Mouse (Mus musculus): Measurements from ENCODE around the gene Svop. TPM values are rescaled to one million over a fixed set of nuclear protein-coding genes. Genes with fewer than 3 reads are reported as not detected.

The Svop gene
- total and polyA plus RNA-seq, 3 experiments, result not detected

- no peak for TF ChIP-seq GABPA (IDR thresholded peaks at IDR 0.05; ENCODE audit: low read depth, low read length)
- no peak for TF ChIP-seq NRF1 (IDR thresholded peaks at IDR 0.05; ENCODE audit: insufficient read depth, low read depth, low read length, poor library complexity, severe bottlenecking)
- no peak for TF ChIP-seq RCOR1 (IDR thresholded peaks at IDR 0.05; ENCODE audit: low read depth, low read length)
Observed at GRCm38 (mm10) chr5:114102807-114103206, 11.4 kb upstream of the Svop start (continued).

- Histone ChIP-seq H3K79me2 (ENCODE audit: control insufficient read depth, insufficient read depth, low read length, poor library complexity) (peaks cover 9% of the 10 kb centered on the region), H3K9me3 (replicated peaks; ENCODE audit: insufficient read depth, low read length) (no peaks in the 10 kb centered on the region), H3K4me1 (ENCODE audit: control insufficient read depth in 1 of 2, insufficient read depth in 2 of 2, low read length in 2 of 2) (peaks cover 0 to 7% of the 10 kb centered on the region in 2 experiments; a peak in 1 of 4 replicates), H3K36me3 (ENCODE audit: control insufficient read depth in 1 of 2, insufficient read depth in 2 of 2, low read length in 2 of 2) (peaks cover 0 to 4% of the 10 kb centered on the region in 2 experiments; a peak in 2 of 4 replicates), H3K27ac (ENCODE audit: control insufficient read depth, low read depth, low read length) (no peak overlapping the region), H3K4me3 (ENCODE audit: control insufficient read depth in 1 of 2, insufficient read depth in 1 of 2, low read depth in 2 of 2, low read length in 2 of 2) (no peak overlapping the region), H3K9ac (ENCODE audit: control insufficient read depth, low read depth, low read length, poor library complexity, severe bottlenecking) (no peak overlapping the region), H3K27me3 (ENCODE audit: control insufficient read depth in 1 of 2, insufficient read depth in 2 of 2, low read length in 2 of 2) (no peaks in the 10 kb centered on the region)
- no peak for TF ChIP-seq JUND (IDR thresholded peaks at IDR 0.05; ENCODE audit: low read depth, low read length)
- TF ChIP-seq RAD21 (IDR thresholded peaks at IDR 0.05; ENCODE audit: low read depth, low read length), result no peak
- no peak for TF ChIP-seq MAFK (IDR thresholded peaks at IDR 0.05; ENCODE audit: borderline replicate concordance, low read depth, low read length)
- TF ChIP-seq TBP (IDR thresholded peaks at IDR 0.05; ENCODE audit: low read depth, low read length), result no peak
- no peak for TF ChIP-seq HCFC1 (IDR thresholded peaks at IDR 0.05; ENCODE audit: low read depth, low read length)
- no peak for TF ChIP-seq GATA1 (IDR thresholded peaks at IDR 0.05; ENCODE audit: low read depth, low read length)
- no peak for TF ChIP-seq POLR2AphosphoS2 (IDR thresholded peaks at IDR 0.05; ENCODE audit: low read length)
- TF ChIP-seq RCOR1 (IDR thresholded peaks at IDR 0.05; ENCODE audit: low read depth, low read length), result no peak
- TF ChIP-seq ZMIZ1 (IDR thresholded peaks at IDR 0.05; ENCODE audit: low read depth, low read length), result no peak
- TF ChIP-seq MXI1 (IDR thresholded peaks at IDR 0.05; ENCODE audit: low read depth, low read length), result no peak
- no peak for TF ChIP-seq CHD1 (IDR thresholded peaks at IDR 0.05; ENCODE audit: low read depth, low read length)
- no peak for TF ChIP-seq MYC (IDR thresholded peaks at IDR 0.05; ENCODE audit: low read depth, low read length)
- no peak for TF ChIP-seq TAL1 (IDR thresholded peaks at IDR 0.05; ENCODE audit: low read length)
- no peak for TF ChIP-seq BHLHE40 (IDR thresholded peaks at IDR 0.05; ENCODE audit: borderline replicate concordance, low read depth, low read length)
- TF ChIP-seq EP300 (IDR thresholded peaks at IDR 0.05; ENCODE audit: low read depth in 1 of 2, low read length in 2 of 2), result no peak
- no peak for TF ChIP-seq POLR2AphosphoS5 (IDR thresholded peaks at IDR 0.05; ENCODE audit: borderline replicate concordance, low read depth, low read length)
- no peak for TF ChIP-seq ZKSCAN1 (IDR thresholded peaks at IDR 0.05; ENCODE audit: low read depth, low read length)
- no peak for DNase-seq (ENCODE audit: low read depth, low spot score)
Observed at GRCm38 (mm10) chr5:114101873-114102272, 10.5 kb upstream of the Svop start.
